ENCODE assay signal across 14 mouse cellular contexts in the genomic region with DNA sequence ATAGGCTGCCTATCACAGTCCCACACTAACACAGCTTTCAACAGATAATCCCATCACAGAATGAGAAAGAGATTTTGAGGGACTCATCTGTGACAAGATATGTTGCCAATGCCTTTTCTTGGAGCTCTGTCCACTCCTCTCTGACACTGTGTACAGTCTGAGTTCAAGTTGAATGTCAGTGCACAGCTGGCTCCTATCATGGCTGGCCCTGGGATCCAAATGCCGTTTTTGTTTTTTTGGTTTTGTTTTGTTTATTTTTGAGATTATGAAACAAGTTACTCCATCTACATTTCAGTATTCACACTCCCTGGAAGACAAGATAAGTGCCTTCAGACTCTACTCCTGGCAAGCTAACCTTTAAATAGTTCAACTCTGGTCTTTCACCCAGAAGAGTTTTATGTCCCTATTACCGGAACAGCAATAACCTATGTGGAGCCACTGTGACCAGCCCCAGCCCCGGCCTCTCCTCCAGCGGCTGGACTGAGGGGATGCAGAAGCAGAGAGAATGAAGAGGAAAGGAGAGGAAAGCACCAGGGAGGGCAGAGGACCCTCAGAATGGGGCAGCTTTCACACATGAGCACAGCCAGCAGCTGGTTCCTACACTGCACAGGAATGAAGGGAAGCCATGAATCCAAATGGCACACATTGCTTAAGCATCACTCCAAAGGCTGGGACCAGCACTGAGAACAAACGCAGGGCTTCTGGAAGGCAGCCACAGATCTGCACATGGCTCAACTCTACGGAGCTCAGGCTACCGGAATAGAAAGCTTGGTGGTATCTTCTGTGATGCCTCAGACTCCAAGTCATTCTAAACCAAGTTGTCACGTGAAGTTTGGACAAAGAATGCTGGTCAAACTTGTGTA.
A peak's percentile ranks its signal among the peaks of the same experiment; 100 is the strongest.
DNase-seq lines count a peak whose midpoint lies in the region; ATAC-seq and TF ChIP-seq lines count a peak whose summit lies in the region.
"Had no signal": no experiment of that assay in that cellular context is flagged by ENCODE, and none has a peak within 500 bp of the region (broad histone marks: within the 10 kb centered on the region; RNA-seq: fewer than 3 reads in every experiment).

No protein-coding gene starts in this region.

- no peaks in the 10 kb centered on the region for H3K9me3 ChIP-seq in lung, postnatal 0 days (ENCODE audit: low read length)
- no peaks in the 10 kb centered on the region for H3K9me3 ChIP-seq in midbrain, embryonic 14.5 days (ENCODE audit: control insufficient read depth, low read length)
- H3K9me3 ChIP-seq: forebrain, embryonic 15.5 days; neural tube, embryonic 13.5 days had no signal

- H3K27ac ChIP-seq in lung, postnatal 0 days (ENCODE audit: low read length), result peak overlapping the region; percentile 86
- no peak overlapping the region for H3K27ac ChIP-seq in left cerebral cortex, adult 2 months
- no peak overlapping the region for H3K27ac ChIP-seq in midbrain, embryonic 14.5 days (replicated peaks; ENCODE audit: low read depth, low read length)
- H3K27ac ChIP-seq: forebrain, embryonic 15.5 days; neural tube, embryonic 13.5 days had no signal

- no peaks in the 10 kb centered on the region for H3K36me3 ChIP-seq in lung, postnatal 0 days (ENCODE audit: insufficient read depth, low read length)
- H3K36me3 ChIP-seq in midbrain, embryonic 14.5 days (ENCODE audit: control insufficient read depth, insufficient read depth, low read length), result no peaks in the 10 kb centered on the region
- H3K36me3 ChIP-seq: forebrain, embryonic 15.5 days; neural tube, embryonic 13.5 days had no signal

- H3K27me3 ChIP-seq in lung, postnatal 0 days (replicated peaks; ENCODE audit: insufficient read depth, low read length), result no peaks in the 10 kb centered on the region
- no peaks in the 10 kb centered on the region for H3K27me3 ChIP-seq in midbrain, embryonic 14.5 days (ENCODE audit: control insufficient read depth, insufficient read depth, low read length)
- H3K27me3 ChIP-seq: CH12.LX; forebrain, embryonic 15.5 days; neural tube, embryonic 13.5 days; Patski had no signal

- peaks cover 5% of the 10 kb centered on the region; the same call in 1 of the 2 replicates for H3K4me1 ChIP-seq in lung, postnatal 0 days (ENCODE audit: insufficient read depth, low read depth, low read length)
- peaks cover 7% of the 10 kb centered on the region; the same call in 1 of the 2 replicates for H3K4me1 ChIP-seq in midbrain, embryonic 14.5 days (ENCODE audit: control insufficient read depth, insufficient read depth, low read length)
- H3K4me1 ChIP-seq: forebrain, embryonic 15.5 days had no signal

- peak; percentile 90 for ATAC-seq in lung, postnatal 0 days
- ATAC-seq in midbrain, embryonic 14.5 days (ENCODE audit: low FRiP score, low TSS enrichment), result no peak
- ATAC-seq: forebrain, embryonic 15.5 days; Patski had no signal

- TF ChIP-seq EP300 in lung, postnatal 0 days (IDR thresholded peaks at IDR 0.05), result peak; percentile 75

- no peak for TF ChIP-seq CTCF in lung, postnatal 0 days (IDR thresholded peaks at IDR 0.05)
- TF ChIP-seq CTCF in left cerebral cortex, adult 2 months (IDR thresholded peaks at IDR 0.05), result no peak

- intact Hi-C loops in heart, postnatal 14 days (cut with DNase I), result no loop called here
- intact Hi-C loops in left cerebral cortex, adult 2 months (cut with DNase I), result no loop called here

- H3K9ac ChIP-seq in lung, postnatal 0 days (replicated peaks; ENCODE audit: low read depth), result no peak overlapping the region
- no peak overlapping the region for H3K9ac ChIP-seq in midbrain, embryonic 14.5 days (replicated peaks; ENCODE audit: low read length)
- H3K9ac ChIP-seq: forebrain, embryonic 15.5 days; neural tube, embryonic 13.5 days had no signal

- 51% methylated on average over 8 of the region's 8 CpGs for WGBS in lung, postnatal 0 days
- 89% methylated on average over 8 of the region's 8 CpGs for WGBS in midbrain, embryonic 14.5 days

- no peak overlapping the region for H3K4me2 ChIP-seq in lung, postnatal 0 days (replicated peaks; ENCODE audit: low read depth, low read length)
- no peak overlapping the region for H3K4me2 ChIP-seq in midbrain, embryonic 14.5 days (ENCODE audit: low read length)
- H3K4me2 ChIP-seq: forebrain, embryonic 15.5 days; neural tube, embryonic 13.5 days had no signal

- no peak overlapping the region for H3K4me3 ChIP-seq in lung, postnatal 0 days (ENCODE audit: low read depth, low read length)
- no peak overlapping the region for H3K4me3 ChIP-seq in left cerebral cortex, adult 2 months
- H3K4me3 ChIP-seq in midbrain, embryonic 14.5 days (replicated peaks; ENCODE audit: low read depth, low read length), result no peak overlapping the region
- H3K4me3 ChIP-seq: forebrain, embryonic 15.5 days; neural tube, embryonic 13.5 days had no signal

- peak; percentile 33 to 52 for DNase-seq in heart, adult 9 months (ENCODE audit: low spot score in 2 of 2)
- DNase-seq in heart, postnatal 14 days, result peak; percentile 40 to 45
- peak; percentile 51 to 54 for DNase-seq in kidney, postnatal 25 days
- peak; percentile 87 for DNase-seq in lung, postnatal 0 days (ENCODE audit: low spot score)
- no peak for DNase-seq in adrenal gland, postnatal 14 days
- DNase-seq in layer of hippocampus, adult 9-11 months, result no peak
- no peak for DNase-seq in left cerebral cortex, adult 2 months (ENCODE audit: extremely low spot score in 1 of 2, low spot score in 2 of 2)
- no peak for DNase-seq in midbrain, embryonic 14.5 days
- DNase-seq: cerebellum, adult 11-12 months; thymus, postnatal 4 days had no signal

Comparison
In these comparisons a context has a peak if more than half of its experiments do, and no peak if none do; other contexts are left out.
1. DNase-seq: peak in heart, adult 9 months (2 of 2), heart, postnatal 14 days (2 of 2), kidney, postnatal 25 days (2 of 2) and lung, postnatal 0 days (single experiment); none in adrenal gland, postnatal 14 days (single experiment), layer of hippocampus, adult 9-11 months (single experiment), left cerebral cortex, adult 2 months (0 of 2) and midbrain, embryonic 14.5 days (single experiment).